Mouse (Mus musculus): ENCODE measurements around the gene Actr3b. TPM values are rescaled to one million over a fixed set of nuclear protein-coding genes. Genes with fewer than 3 reads are reported as not detected.
"Not testable (repeated sequence)": the region's sequence is repeated elsewhere in the genome, so short reads cannot be mapped to it uniquely, and the experiment has no call there.

The Actr3b gene
- total RNA-seq, 1 experiment from 2014 or later = 1.2 TPM

DNA sequence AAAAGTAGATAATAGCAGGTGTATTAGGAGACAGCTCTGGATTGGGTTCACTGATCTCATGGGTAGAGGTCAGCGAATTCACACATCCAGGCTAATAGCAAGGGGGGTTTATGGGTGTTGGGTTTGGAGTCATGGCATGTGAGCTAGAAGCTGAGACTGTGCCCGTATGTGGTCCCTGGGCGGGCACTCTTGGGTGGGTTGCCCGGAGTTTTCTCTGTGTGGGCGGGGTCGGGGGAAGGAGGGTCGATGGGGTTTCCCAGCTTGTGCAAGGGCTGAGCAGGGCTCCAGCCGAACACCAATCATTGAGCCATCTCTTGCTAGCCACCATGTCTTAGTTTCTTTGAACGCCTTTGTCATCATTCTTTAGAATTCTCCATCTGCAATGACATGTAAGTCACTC, 12.7 kb downstream of the Actr3b start:
- no peak for ATAC-seq (replicated peaks; ENCODE audit: low read depth, poor library complexity, severe bottlenecking)

DNA sequence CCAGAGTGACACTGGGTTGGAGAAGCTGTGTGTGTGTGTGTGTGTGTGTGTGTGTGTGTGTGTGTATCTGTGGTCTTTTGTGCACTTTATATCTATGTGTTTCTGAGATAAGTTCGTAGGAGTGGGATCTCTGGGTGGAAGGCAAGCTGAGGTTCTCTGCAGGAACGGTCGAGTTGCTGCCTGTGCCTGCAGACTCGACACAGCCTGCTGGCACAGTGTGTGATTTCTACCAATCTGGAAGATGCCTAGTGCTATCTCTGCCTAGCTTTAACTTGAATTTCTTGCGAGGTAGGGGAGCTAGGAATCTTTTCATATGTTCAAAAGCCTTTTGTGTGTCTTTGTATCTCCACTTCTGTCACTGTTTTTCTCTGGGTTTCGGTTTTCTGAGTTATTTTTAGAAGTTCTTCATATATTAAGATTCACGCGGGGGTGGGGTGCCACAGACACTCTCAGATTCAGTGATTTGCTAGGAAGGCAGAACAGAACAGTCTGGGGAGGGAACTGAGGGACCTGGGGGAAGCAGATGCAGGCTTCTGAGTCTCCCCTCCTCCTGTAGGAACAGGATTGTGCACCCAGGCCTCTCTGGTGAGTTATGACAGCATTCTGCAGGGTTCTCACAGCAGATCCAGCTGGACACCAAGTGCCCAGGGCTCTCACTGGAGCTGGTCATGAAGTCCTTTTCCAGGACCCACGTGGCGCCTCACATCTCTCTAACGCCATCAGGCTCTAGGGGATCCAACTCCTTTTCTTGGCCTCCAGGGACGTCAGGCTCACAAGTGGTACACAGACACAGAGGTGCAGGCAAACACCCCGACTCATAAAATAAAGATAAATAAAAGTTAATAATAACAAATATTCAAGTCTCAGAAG, 14.4 kb downstream of the Actr3b start:
- ATAC-seq (replicated peaks; ENCODE audit: low read depth, poor library complexity, severe bottlenecking) = no peak

DNA sequence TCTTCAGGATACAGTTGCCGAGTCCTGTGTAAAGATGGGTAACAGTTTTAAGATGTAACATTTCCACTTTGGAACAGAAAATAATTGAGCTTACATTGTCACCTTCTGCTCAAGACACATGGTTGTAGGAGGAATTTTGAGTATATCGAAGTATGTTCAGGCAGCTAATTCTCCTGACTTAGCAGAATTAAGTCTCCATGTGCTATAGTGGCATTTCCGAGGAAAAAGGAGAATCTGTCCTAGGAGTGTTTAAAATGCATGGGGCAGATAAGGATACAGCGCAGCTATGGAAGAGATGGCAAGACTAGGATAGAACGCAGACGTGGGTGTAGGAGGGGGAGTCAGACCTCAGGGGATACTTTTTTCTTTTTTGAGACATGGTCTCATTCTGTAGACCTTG, 31.8 kb downstream of the Actr3b start:
- no peak for ATAC-seq (replicated peaks; ENCODE audit: low read depth, poor library complexity, severe bottlenecking)

DNA sequence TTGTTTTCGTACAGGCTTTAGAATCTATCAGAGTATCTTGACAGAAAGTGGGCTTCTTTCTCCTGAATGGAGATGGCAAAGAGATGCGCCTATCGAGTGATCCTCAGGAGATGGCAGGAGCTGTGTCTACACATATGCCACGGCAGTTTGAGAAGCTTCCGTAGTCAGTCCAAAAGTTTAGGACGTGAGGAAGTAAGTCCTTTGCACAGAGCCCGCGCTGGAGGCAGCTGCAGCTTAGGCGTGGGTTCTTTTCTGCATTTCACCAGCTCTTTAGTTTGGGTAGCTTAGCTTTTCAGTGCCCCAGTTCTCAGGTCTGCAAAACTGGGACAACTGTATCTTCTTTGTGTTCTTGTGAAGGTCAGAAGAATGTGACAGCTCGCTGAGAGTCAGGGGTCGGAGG, 38.0 kb downstream of the Actr3b start:
- ATAC-seq (replicated peaks; ENCODE audit: low read depth, poor library complexity, severe bottlenecking) = no peak

DNA sequence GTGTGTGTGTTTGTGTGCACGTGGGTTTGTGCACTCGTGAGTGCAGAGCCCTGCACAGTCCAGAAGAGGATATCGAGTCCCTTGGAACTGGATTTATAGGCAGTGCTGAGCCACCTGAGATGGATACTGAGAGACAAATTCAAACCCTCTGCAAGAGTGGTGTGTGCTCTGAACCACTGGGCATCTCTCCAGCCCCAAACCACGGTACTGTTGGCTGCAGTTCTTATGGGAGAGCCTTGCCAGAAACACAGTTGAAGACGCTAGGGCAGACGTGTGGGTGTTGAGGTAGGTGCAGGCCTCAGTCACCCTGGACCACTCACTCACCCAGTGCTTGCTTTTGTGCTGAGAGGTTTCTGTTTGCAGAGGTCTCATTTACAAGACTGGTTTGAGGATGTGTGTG, 41.1 kb downstream of the Actr3b start:
- ATAC-seq (replicated peaks; ENCODE audit: low read depth, poor library complexity, severe bottlenecking) = no peak

DNA sequence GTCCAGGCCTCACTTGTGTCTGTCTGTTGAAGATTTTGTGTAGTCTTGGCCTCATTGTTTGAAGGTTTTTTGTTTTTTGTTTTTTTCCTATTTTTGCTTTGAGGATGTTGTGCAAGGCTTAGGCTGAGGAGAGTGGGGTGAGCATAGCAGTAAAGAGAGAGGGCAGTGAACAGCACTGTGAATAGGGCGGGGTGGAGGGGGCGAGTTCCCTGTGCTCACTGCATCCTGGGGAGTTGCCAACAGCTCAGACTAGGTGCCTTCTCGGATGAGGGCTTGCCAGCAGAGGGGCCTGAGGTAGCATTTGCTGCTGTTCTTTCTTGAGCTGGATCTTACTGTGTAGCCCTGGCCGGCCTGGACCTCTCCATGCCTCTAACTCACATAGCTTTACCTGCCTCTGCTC, 41.9 kb downstream of the Actr3b start:
- no peak for ATAC-seq (replicated peaks; ENCODE audit: low read depth, poor library complexity, severe bottlenecking)

DNA sequence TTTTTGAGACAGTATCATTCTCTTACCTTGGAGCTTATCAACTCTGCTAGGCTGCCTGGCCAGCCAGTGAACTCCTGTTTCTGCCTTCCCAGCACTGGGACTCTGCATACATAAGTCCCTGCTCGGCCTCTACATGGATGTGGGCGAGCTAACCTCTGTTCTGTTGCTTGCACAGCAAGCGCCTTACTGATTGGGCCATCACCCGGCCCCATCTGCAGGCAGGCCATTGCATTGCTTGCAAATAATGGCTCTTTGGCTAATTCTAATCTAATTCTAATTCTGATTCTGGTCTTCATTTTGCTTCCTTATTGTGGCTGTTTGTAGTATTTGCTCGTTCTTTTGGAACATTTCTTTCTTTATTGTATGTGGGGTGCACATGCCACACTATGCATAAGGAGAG, 44.8 kb downstream of the Actr3b start:
- no peak for ATAC-seq (replicated peaks; ENCODE audit: low read depth, poor library complexity, severe bottlenecking)

DNA sequence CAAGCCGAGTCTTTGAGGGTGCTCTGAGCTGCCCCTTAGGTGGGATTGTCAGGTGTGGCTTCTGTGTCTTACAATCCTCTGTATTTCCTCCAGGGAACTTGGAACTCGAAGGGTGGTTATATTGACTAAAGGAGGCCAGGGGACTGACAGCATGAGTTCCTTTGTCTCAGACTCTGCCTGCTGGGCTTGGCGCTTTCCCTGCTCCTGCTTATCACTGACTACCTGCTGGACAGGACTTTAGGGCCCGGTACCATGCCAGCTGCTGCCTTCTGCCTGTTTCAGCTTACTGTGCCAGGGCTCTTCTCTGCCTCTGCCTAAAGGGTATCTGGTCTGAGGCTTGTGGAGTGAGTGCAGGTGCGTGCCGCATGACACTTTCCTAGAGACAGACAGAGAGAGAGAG, 53.1 kb downstream of the Actr3b start:
- no peak for ATAC-seq (replicated peaks; ENCODE audit: low read depth, poor library complexity, severe bottlenecking)

DNA sequence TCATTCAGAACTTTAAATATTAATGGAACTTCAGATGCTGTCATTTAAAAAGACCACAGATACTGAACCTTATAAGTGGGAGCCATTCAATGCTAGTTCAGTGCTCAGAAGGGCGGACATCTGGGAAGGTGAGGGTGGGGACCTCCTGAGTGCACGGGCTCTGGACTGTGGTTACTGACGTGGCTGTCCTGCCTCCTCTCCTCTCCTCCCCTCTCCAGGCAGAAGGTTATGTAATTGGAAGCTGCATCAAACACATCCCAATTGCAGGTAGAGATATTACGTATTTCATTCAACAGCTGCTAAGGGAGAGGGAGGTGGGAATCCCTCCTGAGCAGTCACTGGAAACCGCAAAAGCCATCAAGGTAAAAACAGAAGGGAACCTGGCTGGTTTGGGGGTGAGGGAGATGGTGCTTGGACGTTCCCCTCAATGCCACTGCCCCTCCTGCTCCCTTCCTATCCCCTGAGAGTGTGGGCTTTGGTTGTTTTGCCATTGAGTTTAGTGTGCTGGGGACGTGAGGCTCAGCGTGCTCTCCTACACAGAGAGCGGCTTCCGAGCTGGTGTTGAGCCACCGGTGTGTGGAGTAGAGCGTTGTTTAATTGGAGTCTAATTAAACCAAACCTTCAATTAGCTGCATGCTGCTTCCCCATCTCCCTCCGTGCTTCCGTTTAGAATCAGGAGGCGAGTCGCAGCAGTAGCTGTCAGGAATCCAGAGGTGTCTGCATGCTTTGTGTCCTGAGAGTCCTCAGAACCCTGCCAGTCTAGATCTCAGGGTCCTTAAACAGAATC, 69.7 kb downstream of the Actr3b start:
- ATAC-seq (replicated peaks; ENCODE audit: low read depth, poor library complexity, severe bottlenecking) = no peak

DNA sequence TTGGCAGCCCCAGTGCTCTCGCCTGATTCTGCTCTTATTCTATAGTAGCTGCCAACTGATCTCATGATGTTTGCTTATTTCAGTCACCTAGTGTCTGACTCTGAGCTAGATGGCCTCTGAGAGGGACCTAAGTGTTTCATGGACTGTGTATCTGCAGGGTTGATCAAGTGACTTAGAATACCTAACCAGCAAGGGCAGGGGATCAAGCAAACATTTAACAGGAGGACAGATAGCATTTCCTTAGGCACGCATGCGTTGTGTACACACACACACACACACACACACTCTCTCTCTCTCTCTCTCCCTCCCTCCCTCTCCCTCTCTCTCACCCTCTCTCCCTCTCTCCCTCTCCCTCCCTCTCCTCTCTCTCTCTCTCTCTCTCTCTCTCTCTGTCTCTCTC, 71.0 kb downstream of the Actr3b start:
- ATAC-seq (replicated peaks; ENCODE audit: low read depth, poor library complexity, severe bottlenecking) = no peak

DNA sequence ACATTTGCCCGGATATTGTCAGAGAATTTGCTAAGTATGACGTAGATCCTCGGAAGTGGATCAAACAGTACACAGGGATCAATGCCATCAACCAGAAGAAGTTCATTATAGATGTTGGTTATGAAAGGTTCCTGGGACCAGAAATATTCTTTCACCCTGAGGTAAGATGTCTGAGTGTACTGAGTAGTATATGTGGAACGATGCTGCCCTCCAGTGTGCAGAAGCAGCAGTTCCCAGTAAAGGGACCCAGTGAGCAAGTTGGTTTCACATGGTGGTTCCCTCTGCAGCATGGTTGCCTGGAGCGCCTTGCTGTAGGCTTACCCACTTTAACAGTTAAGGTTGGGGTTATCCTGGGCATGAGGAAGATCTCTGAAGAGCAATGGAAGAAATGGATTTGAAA, 71.8 kb downstream of the Actr3b start:
- peak; percentile 93 for ATAC-seq (replicated peaks; ENCODE audit: low read depth, poor library complexity, severe bottlenecking)

DNA sequence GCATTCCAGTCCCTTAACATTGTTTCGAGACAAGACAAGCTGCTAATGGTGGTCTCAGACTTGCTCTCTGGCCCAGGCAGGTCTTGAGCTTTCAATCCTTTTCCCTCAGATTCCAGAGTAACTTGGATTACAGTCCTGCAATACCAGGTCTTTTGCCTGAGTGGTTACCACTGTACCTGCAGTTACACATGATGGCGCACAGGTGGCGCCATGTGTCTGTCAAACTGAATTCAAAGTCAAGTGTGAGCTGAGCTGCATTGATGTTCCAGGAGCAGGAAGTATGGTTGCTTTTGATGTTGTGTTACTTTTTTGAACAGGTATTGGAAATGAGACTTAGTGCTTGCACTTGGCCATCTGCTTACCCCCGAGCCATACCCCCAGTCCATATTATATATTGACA, 79.6 kb downstream of the Actr3b start:
- ATAC-seq (replicated peaks; ENCODE audit: low read depth, poor library complexity, severe bottlenecking) = peak; percentile 91

DNA sequence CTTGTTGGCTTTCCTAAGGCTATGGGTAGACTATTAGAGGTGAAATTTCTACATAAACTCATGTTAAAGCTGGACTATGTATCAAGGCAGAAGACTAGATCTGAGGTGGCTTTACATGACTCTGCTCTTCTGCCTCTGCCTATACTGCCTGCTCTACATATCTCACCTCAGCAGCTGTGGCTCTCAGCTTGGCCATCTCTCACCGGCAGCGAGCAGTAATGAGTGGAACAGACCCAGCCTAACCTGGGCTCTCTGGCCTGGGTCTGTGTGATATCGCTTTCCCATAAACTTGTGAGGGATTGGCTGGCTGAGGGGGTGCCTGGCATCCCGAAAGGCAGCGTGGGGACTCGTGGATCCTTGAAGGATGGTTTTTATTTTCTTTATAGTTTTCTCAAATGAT, 86.8 kb downstream of the Actr3b start:
- ATAC-seq (replicated peaks; ENCODE audit: low read depth, poor library complexity, severe bottlenecking) = 0 out of 2 replicates have a peak, but pooled peaks have one; percentile 29

DNA sequence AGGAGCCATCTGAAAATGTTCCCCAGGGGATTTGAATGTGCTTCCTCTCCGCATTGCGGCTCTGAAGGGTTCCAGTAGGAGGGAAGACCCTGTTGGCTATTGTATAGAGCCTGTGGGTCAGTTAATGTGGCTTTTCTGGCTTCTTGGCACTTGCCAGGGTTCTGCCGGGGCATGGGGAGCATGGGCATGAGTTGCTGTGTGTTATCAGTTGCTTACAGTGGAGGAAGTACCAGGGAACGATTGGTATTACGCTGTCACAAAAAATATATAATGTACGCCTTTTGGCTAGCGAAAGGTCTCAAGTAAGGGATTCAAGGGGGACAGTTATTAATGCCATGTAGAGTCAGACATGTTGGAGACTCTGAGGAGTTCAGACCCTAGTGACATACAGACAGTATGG, 87.4 kb downstream of the Actr3b start:
- ATAC-seq (replicated peaks; ENCODE audit: low read depth, poor library complexity, severe bottlenecking) = peak; percentile 36; the same call in 1 of the 2 replicates

DNA sequence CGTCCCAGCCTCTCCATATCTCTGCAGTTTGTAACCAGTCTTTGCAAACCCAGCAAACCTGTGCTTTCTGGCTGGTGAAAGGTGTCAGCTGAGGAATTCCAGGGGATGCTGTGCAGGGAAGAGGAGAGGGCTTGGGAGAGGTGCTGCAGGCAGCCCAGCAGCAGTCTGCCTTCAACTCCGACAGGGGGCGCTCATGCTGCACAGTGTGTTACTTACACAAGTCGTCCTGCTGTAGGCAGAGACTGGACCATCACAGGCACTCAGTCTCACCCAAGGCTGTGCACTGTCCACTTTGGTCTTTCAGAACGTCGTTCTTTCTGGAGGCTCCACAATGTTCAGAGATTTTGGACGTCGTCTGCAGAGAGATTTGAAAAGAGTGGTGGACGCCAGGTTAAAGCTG, 88.3 kb downstream of the Actr3b start:
- ATAC-seq (replicated peaks; ENCODE audit: low read depth, poor library complexity, severe bottlenecking) = no peak

DNA sequence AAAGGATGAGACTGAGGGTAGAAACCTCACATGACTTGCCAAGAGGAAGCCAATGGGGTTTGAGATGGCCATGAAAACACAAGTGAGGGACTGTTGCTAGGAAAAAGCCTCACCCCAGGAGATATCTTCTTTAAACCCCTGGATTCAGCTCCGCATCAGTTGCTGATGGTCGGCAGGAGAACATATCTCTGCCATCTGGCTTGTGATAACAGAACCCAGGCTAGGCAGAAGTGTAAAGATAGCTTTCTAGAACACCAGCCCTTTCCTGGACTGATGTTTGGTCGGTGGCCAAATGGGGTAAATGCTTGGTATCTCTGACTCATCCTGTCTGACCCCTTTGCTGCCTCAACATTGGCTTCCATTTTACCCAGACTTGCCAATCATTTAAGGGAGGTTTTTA, 106.4 kb downstream of the Actr3b start:
- no peak for ATAC-seq (replicated peaks; ENCODE audit: low read depth, poor library complexity, severe bottlenecking)

DNA sequence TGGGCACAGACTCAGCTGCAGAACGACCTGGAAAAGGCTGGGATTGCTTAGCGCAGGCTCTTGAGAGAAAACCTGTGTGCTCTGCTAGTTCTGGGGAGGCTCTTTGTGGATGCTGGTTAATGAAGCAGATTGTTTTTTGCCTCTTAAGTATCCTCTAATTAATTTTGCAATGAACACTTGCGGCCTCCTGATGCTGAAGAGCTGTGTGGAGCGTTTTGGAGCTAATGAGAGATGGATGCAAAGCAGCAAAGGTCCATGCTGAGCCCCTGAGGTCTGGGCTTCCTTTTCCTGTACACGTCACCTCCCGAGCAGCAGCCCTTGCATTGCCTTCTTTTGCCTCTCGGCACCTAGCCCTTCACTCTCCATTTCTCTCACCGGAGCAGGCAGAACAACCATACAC, 110.1 kb downstream of the Actr3b start:
- ATAC-seq (replicated peaks; ENCODE audit: low read depth, poor library complexity, severe bottlenecking) = no peak

DNA sequence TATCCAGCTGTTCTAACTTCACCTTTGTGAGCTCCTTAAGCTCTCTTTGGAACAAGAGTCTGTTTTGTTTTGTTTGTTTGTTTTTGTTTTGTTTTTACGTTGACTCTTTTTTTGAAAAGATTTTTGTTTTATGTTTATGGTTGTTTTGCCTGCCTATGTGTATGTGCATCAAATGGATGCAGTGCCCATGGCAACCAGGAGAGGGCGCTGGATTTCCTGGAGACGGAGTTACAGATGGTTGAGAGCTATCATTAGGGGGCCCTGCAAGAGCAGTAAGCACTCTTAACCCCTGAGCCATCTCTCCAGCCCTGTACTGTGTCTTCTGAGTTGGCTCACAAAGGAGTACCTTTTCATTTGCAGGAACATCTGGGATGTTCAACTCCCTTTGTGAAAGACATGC, 110.8 kb downstream of the Actr3b start:
- ATAC-seq (replicated peaks; ENCODE audit: low read depth, poor library complexity, severe bottlenecking) = no peak

DNA sequence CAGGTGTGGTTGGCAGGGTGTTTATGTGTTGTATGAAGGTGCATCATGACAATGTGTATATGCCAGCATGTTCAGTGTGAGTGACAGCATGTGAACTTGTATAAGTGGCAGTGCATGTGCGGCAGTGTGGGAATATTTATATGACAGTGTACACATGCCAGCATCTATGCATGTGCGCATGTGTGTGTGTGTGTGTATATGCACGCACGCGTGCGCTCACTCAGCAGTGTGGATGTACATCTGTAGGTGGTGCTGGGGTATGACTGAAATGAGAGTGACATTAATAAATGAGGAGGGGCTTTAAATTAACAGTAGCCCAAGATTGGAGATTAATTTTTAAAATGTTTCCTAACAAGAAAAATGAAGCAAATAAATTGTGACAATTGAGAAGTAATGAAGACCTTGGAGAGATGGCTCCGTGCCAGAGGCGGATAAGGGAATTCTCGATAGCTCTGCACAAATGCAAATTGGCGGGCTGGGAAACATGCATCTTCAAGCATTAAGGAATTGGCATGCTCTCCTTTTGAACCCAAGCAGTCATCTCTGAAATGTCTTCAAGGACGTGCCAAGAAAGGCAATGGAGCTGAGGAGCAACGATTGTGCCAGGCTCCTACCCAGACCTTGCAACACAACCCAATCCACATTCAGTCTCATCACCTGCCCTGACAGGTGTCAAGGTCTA, 111.7 kb downstream of the Actr3b start:
- ATAC-seq (replicated peaks; ENCODE audit: low read depth, poor library complexity, severe bottlenecking) = no peak

DNA sequence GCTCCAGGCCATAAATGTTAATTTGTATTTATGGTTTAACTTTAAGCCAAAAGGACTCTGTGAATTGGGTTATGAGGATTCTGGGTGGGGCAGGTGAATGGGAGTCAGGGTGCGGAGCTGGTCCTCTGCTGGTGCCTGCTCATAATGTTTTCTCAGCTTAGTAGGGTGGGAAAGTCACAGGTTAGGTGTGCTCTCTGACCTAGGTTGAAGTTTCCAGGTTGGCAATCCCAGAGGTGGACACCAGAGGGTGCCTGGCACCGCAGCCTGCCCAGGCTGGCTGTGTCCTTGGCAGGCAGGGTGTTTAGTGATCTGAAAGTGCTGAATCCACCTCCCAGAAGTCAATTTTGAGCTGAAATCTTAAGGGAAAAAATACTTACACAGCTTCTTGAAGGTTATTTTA, 113.2 kb downstream of the Actr3b start:
- no peak for ATAC-seq (replicated peaks; ENCODE audit: low read depth, poor library complexity, severe bottlenecking)

DNA sequence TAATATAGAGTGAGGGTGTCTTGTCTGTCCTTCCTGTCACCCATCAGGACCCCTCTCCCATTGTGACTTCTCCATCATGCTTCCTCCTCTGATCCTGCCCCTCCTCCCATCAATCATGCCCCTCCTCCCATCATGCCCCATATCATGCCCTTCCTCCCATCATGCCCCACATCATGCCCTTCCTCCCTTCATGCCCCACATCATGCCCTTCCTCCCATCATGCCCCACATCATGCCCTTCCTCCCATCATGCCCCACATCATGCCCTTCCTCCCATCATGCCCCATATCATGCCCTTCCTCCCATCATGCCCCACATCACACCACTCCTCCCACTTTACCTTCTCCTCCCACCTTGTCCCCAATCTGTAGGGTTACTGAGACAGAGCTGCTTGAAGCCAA, 116.1 kb downstream of the Actr3b start:
- ATAC-seq (replicated peaks; ENCODE audit: low read depth, poor library complexity, severe bottlenecking) = not testable (repeated sequence)
